Mouse (Mus musculus) lung, embryonic 14.5 days (tissue): Measurements from ENCODE around the gene Hcst. TPM values are rescaled to one million over a fixed set of nuclear protein-coding genes. Genes with fewer than 3 reads are reported as not detected.
A peak's percentile ranks its signal among the peaks of the same experiment; 100 is the strongest.

ENCODE experiments used
- ATAC-seq: fragments of 200-750 bp; cut with Nextera tagmentation; 2 replicates; pipeline ENCODE4 v1.8.0; 2017; ENCODE audit warnings: mild to moderate bottlenecking, moderate TSS enrichment, moderate library complexity; ENCODE audit not compliant: insufficient read depth
- DNase-seq: peaks from one replicate; pipeline ENCODE4 v3.0.0-alpha.2; 2015
- H3K27ac ChIP-seq: fragments of 300-500 bp; sonication (generic); 2 replicates; pipeline ENCODE4 v1.5.1; 2014; ENCODE audit warnings: low read depth, mild to moderate bottlenecking, moderate library complexity
- H3K27me3 ChIP-seq: fragments of 300-500 bp; sonication (generic); 2 replicates; pipeline ENCODE4 v1.6.1; 2014; ENCODE audit warnings: low read length, control low read depth; ENCODE audit not compliant: insufficient read depth
- H3K36me3 ChIP-seq: fragments of 300-500 bp; sonication (generic); 2 replicates; pipeline ENCODE4 v1.6.1; 2014; ENCODE audit warnings: control low read depth; ENCODE audit not compliant: insufficient read depth
- H3K4me1 ChIP-seq: fragments of 300-500 bp; sonication (generic); 2 replicates; pipeline ENCODE4 v1.6.1; 2014; ENCODE audit warnings: antibody characterized with exemption, control low read depth; ENCODE audit not compliant: insufficient read depth
- H3K4me2 ChIP-seq: fragments of 300-500 bp; sonication (generic); 2 replicates; pipeline ENCODE4 v1.6.1; 2014; ENCODE audit warnings: mild to moderate bottlenecking
- H3K4me3 ChIP-seq: fragments of 300-500 bp; sonication (generic); 2 replicates; pipeline ENCODE4 v1.5.1; 2014; ENCODE audit warnings: low read depth, low read length
- H3K9ac ChIP-seq: fragments of 300-500 bp; sonication (generic); 2 replicates; pipeline ENCODE4 v1.6.1; 2014
- H3K9me3 ChIP-seq: fragments of 300-500 bp; sonication (generic); 2 replicates; pipeline ENCODE4 v1.6.1; 2016; ENCODE audit warnings: low read depth, low read length, control low read depth
- CTCF ChIP-seq: IDR thresholded peaks from 2 replicates; pipeline ENCODE4 v1.5.1; 2016; ENCODE audit warnings: antibody characterized with exemption, low read depth
- WGBS: fragments of 180-500 bp; shearing (Covaris S2); extraction: QIAGEN DNeasy Blood & Tissue Kit; methylation state at CpG from one replicate; pipeline ENCODE4 v1.1.7; 2014; 5-methylcytosine and 5-hydroxymethylcytosine counted together
- polyA plus RNA-seq: library from polyadenylated mRNA; unstranded; fragments of >200 nt; fragmentation: Nextera tagmentation; extraction: Ambion mirVana; gene quantifications from 2 replicates; pipeline ENCODE4 v1.2.1, GENCODE M21; 2014

Hcst gene
- polyA plus RNA-seq = 1.5 and 2.0 TPM in 2 replicates

GRCm38 (mm10) chr7:30419561-30420499 is at the start of gene Hcst:
TSS of gene Hcst (minus strand) at chr7:30419854.
- 59% methylated on average over 10 of the region's 10 CpGs for WGBS
- TF ChIP-seq CTCF = no peak
- Histone ChIP-seq H3K27me3 (0 out of 2 replicates have a peak, but pooled peaks cover 3% of the 10 kb centered on the region), H3K9me3 (no peaks in the 10 kb centered on the region; the same call in 1 of the 2 replicates), H3K9ac (no peak within 1 kb of the TSS), H3K4me2 (no peak within 1 kb of the TSS), H3K36me3 (no peaks in the 10 kb centered on the region; the same call in 1 of the 2 replicates), H3K4me3 (no peak within 1 kb of the TSS), H3K4me1 (0 out of 2 replicates have a peak, but pooled peaks cover 3% of the 10 kb centered on the region), H3K27ac (no peak within 1 kb of the TSS)
- ATAC-seq (no peak), DNase-seq (no peak)

DNA sequence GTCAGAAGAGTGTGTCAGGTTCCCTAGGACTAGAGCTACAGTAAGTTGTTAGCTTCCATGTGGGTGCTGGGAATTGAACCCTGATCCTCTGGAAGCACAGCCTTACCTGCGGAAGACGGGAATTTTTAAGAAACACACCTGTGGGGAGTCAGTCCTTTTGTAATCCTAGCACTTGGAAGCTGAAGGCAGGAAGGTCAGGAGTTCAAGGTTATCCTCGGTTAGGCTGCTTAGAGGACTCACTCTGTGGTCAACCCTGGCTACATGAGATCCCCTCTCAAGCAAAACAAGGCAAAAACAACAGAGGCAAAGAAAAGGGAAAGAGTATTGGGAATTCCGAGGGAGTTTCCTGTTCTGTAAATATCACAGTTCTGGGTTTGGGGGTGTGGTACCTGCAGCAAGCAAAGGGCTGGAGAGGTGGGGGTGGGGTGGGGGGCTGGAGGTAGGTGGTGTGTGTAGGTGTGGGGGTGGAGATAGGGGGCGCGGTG is 45.2 kb upstream of the Hcst start:
- H3K36me3 ChIP-seq = no peaks in the 10 kb centered on the region
- no peak for ATAC-seq
- H3K4me1 ChIP-seq = no peaks in the 10 kb centered on the region
- no peak for TF ChIP-seq CTCF
- 13% methylated on average over 6 of the region's 6 CpGs for WGBS
- no peaks in the 10 kb centered on the region for H3K9me3 ChIP-seq
- no peak overlapping the region for H3K9ac ChIP-seq
- H3K27me3 ChIP-seq = peaks cover 76% of the 10 kb centered on the region
- no peak for DNase-seq
- no peak overlapping the region for H3K27ac ChIP-seq
- H3K4me3 ChIP-seq = no peak overlapping the region
- no peak overlapping the region for H3K4me2 ChIP-seq

DNA sequence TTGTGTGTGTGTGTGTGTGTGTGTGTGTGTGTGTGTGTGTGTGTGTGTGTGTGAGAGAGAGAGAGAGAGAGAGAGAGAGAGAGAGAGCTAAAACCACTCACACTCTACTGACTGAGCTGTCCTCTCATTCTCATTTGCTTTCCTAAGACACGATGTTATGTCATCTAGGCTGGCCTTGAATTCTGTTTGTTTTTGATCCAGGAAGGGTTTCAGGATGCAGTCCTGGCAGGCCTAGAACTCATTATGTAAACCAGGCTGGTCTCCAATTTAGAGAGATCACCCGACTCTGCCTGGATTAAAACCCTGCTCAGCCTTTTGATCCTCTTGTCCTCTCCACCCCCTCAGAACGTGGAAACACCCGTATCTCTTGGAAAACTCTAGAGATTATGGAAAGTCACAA is 44.3 kb upstream of the Hcst start:
- no peaks in the 10 kb centered on the region for H3K4me1 ChIP-seq
- H3K9me3 ChIP-seq = no peaks in the 10 kb centered on the region
- H3K27me3 ChIP-seq = peaks cover 84% of the 10 kb centered on the region
- WGBS = 22% methylated on average over 4 of the region's 4 CpGs
- DNase-seq (no peak), ATAC-seq (no peak)
- H3K36me3 ChIP-seq = no peaks in the 10 kb centered on the region
- H3K27ac ChIP-seq = no peak overlapping the region
- H3K4me3 ChIP-seq = no peak overlapping the region
- no peak for TF ChIP-seq CTCF
- no peak overlapping the region for H3K4me2 ChIP-seq
- no peak overlapping the region for H3K9ac ChIP-seq

DNA sequence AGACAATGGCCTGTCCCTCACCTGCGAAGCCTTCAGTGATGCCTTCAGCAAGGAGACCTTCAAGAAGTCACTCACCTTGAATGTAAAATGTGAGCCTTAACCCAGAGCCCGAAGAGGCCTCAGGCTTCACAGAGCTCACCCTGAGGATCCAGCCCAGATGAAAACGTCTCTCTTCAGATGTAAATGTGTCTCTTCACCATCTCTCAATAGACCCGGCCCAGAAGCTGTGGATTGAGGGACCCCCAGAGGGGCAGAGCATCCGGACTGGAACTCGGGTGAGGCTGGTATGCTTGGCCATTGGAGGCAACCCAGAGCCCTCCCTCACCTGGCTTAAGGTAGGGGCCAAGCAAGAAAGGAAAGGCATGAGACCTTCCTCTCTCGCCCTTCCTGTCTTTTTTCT is 43.9 kb upstream of the Hcst start:
- TF ChIP-seq CTCF = no peak
- no peak overlapping the region for H3K4me3 ChIP-seq
- H3K27me3 ChIP-seq = peaks cover 88% of the 10 kb centered on the region
- no peaks in the 10 kb centered on the region for H3K4me1 ChIP-seq
- ATAC-seq (no peak), DNase-seq (no peak)
- H3K27ac ChIP-seq = no peak overlapping the region
- no peaks in the 10 kb centered on the region for H3K9me3 ChIP-seq
- no peak overlapping the region for H3K9ac ChIP-seq
- no peak overlapping the region for H3K4me2 ChIP-seq
- WGBS = 27% methylated on average over 7 of the region's 7 CpGs
- no peaks in the 10 kb centered on the region for H3K36me3 ChIP-seq

DNA sequence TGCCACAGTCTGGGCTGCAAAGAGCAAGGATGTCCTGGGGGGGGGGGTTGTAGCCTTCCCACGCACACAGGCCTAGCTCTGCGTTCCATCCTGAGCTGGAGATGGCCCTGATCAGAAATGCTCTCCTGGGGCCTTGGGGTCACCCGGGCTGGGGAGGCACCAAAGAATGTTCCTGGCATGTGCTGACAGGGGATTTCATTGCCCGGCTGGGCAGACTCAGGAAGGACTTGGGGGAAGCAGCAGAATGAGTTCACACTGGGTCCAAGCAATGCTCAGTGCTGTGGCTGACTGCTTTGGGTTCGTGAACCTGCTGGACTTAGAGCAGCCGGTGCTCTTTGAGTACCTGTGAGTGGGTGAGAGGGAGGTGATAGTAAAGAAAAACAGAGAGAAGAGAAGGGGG is 39.8 kb upstream of the Hcst start:
- no peak for ATAC-seq

GRCm38 (mm10) chr7:30457629-30458330 is 38.1 kb upstream of the Hcst start, which contains the start of the genes Kirrel2 and Nphs1:
TSS of gene Kirrel2 (minus strand) at chr7:30457690.
TSS of gene Nphs1 (plus strand) at chr7:30458315.
- ATAC-seq = peak; percentile 21; the same call in 1 of the 2 replicates
- H3K36me3 ChIP-seq = no peaks in the 10 kb centered on the region
- H3K4me2 ChIP-seq = peak within 1 kb of the TSS; percentile 11; the same call in 1 of the 2 replicates
- no peak within 1 kb of the TSS for H3K27ac ChIP-seq
- H3K9me3 ChIP-seq = no peaks in the 10 kb centered on the region
- H3K4me1 ChIP-seq = no peaks in the 10 kb centered on the region
- no peak for TF ChIP-seq CTCF
- DNase-seq = peak; percentile 5
- 0 out of 2 replicates have a peak within 1 kb of the TSS, but pooled peaks have one; percentile 2 for H3K4me3 ChIP-seq
- 2% methylated on average over 16 of the region's 16 CpGs for WGBS
- H3K27me3 ChIP-seq = peaks cover 91% of the 10 kb centered on the region
- H3K9ac ChIP-seq = no peak within 1 kb of the TSS

More for the DNA sequence above, 39.8 kb upstream of the Hcst start:
- no peaks in the 10 kb centered on the region for H3K9me3 ChIP-seq
- no peak overlapping the region for H3K4me2 ChIP-seq
- H3K27me3 ChIP-seq = peaks cover 91% of the 10 kb centered on the region
- H3K4me3 ChIP-seq = no peak overlapping the region
- no peaks in the 10 kb centered on the region for H3K36me3 ChIP-seq
- TF ChIP-seq CTCF = no peak
- no peak overlapping the region for H3K27ac ChIP-seq
- WGBS = 34% methylated on average over 6 of the region's 6 CpGs
- DNase-seq = no peak
- no peaks in the 10 kb centered on the region for H3K4me1 ChIP-seq
- no peak overlapping the region for H3K9ac ChIP-seq
